Mouse (Mus musculus) heart, embryonic 13.5 days (tissue): ENCODE measurements around the gene Stk31. TPM values are rescaled to one million over a fixed set of nuclear protein-coding genes. Genes with fewer than 3 reads are reported as not detected.
"Not testable (repeated sequence)": the region's sequence is repeated elsewhere in the genome, so short reads cannot be mapped to it uniquely, and the experiment has no call there.

Experiments
- ATAC-seq: fragments of 200-750 bp; cut with Nextera tagmentation; 2 replicates; pipeline ENCODE4 v1.8.0; 2017; ENCODE audit warnings: moderate TSS enrichment; ENCODE audit not compliant: insufficient number of reproducible peaks, low FRiP score, low TSS enrichment; ENCODE audit errors: extremely low read depth
- H3K27ac ChIP-seq: fragments of 300-500 bp; sonication (generic); replicated peaks from 2 replicates; pipeline ENCODE4 v1.5.1; 2015; ENCODE audit warnings: moderate library complexity, mild to moderate bottlenecking, inconsistent platforms
- H3K27me3 ChIP-seq: fragments of 300-500 bp; sonication (generic); replicated peaks from 2 replicates; pipeline ENCODE4 v1.6.1; 2015; ENCODE audit warnings: mild to moderate bottlenecking, inconsistent platforms
- H3K36me3 ChIP-seq: fragments of 300-500 bp; sonication (generic); 2 replicates; pipeline ENCODE4 v1.6.1; 2015; ENCODE audit warnings: mild to moderate bottlenecking, inconsistent platforms
- H3K4me1 ChIP-seq: fragments of 300-500 bp; sonication (generic); 2 replicates; pipeline ENCODE4 v1.6.1; 2015; ENCODE audit warnings: inconsistent platforms
- H3K4me2 ChIP-seq: fragments of 300-500 bp; sonication (generic); 2 replicates; pipeline ENCODE4 v1.6.1; 2015; ENCODE audit warnings: inconsistent platforms, mild to moderate bottlenecking, moderate library complexity
- H3K4me3 ChIP-seq: fragments of 300-500 bp; sonication (generic); 2 replicates; pipeline ENCODE4 v1.5.1; 2015; ENCODE audit warnings: moderate library complexity, mild to moderate bottlenecking, inconsistent platforms
- H3K9ac ChIP-seq: fragments of 300-500 bp; sonication (generic); 2 replicates; pipeline ENCODE4 v1.6.1; 2015; ENCODE audit warnings: inconsistent platforms, mild to moderate bottlenecking, moderate library complexity
- H3K9me3 ChIP-seq: fragments of 300-500 bp; sonication (generic); 2 replicates; pipeline ENCODE4 v1.6.1; 2016; ENCODE audit warnings: inconsistent platforms
- WGBS: fragments of 180-500 bp; shearing (Covaris S2); methylation state at CpG from one replicate; pipeline ENCODE4 v1.1.7; 2015; ENCODE audit warnings: mixed read lengths; 5-methylcytosine and 5-hydroxymethylcytosine counted together
- polyA plus RNA-seq: library from polyadenylated mRNA; unstranded; fragments of >200 nt; fragmentation: Nextera tagmentation; extraction: Ambion mirVana; gene quantifications from 2 replicates; pipeline ENCODE4 v1.2.1, GENCODE M21; 2015

Stk31 gene
- polyA plus RNA-seq, 1 experiment from 2014 or later = 0.05 TPM

DNA sequence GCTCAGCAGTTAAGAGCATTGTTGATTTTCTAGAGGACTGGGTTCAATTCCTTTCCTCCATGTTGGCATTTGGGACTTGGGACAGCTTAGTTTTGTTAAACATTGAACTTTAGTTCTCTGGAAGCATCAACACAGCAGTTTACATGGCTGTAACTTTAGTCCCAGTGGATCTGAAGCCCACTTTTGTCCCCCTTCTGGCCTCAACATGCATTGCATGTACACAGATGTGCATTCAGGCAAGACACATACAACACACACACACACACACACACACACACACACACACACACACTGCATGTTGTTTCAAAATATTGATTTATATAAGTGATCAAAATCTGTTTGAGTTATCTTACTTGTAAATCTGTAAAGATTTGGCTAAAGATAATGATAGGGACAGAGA, 2.1 kb downstream of the Stk31 start:
- no peaks in the 10 kb centered on the region for H3K9me3 ChIP-seq
- no peak overlapping the region for H3K4me3 ChIP-seq
- ATAC-seq = no peak
- H3K27ac ChIP-seq = no peak overlapping the region
- no peak overlapping the region for H3K4me2 ChIP-seq
- H3K36me3 ChIP-seq = no peaks in the 10 kb centered on the region
- no peaks in the 10 kb centered on the region for H3K27me3 ChIP-seq
- H3K4me1 ChIP-seq = no peaks in the 10 kb centered on the region
- no peak overlapping the region for H3K9ac ChIP-seq

DNA sequence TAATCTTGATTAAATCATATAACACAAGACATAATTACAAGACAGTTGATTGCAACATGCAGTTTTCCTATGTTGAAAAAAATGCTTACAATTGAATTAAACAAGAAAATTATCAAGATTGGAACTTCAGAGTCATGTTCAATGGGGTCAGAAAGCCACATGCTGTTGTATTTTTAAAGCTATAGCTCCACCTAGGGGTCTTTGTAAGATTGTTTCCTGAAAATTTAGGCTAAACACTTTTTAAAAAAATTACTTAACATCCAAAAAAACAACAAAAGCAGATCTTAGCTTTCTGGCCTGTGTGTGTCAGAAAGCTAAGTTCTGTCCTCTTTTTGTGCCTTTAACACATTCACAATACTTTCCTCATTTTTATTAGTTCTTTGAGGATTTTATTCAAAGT, 3.0 kb downstream of the Stk31 start:
- H3K4me2 ChIP-seq = no peak overlapping the region
- no peaks in the 10 kb centered on the region for H3K9me3 ChIP-seq
- no peak overlapping the region for H3K4me3 ChIP-seq
- H3K36me3 ChIP-seq = no peaks in the 10 kb centered on the region
- H3K9ac ChIP-seq = no peak overlapping the region
- ATAC-seq = no peak
- no peaks in the 10 kb centered on the region for H3K27me3 ChIP-seq
- H3K27ac ChIP-seq = no peak overlapping the region
- H3K4me1 ChIP-seq = no peaks in the 10 kb centered on the region

DNA sequence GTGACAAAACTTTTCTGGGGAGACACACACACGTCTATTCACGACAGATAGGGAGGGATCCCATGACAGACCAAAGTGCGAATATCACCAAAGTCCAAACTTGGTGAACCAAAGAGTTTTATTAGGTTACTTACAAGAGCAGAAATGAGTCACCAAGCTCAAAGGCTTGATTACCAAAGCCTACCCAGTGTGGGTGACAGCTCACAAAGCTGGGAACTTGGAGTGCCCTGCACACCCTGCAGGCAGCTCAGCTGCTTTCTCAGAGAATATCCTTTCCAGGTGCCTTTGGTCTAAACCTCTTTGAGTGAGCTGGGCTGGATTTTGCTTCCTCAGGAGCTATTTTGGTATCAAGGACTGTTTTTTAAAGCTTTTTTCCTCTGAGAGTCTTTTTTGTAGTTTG, 15.4 kb downstream of the Stk31 start:
- no peaks in the 10 kb centered on the region for H3K9me3 ChIP-seq
- H3K9ac ChIP-seq = no peak overlapping the region
- no peak for ATAC-seq
- H3K4me2 ChIP-seq = no peak overlapping the region
- no peak overlapping the region for H3K4me3 ChIP-seq
- H3K4me1 ChIP-seq = no peaks in the 10 kb centered on the region
- no peaks in the 10 kb centered on the region for H3K36me3 ChIP-seq
- H3K27me3 ChIP-seq = no peaks in the 10 kb centered on the region
- WGBS = 73% methylated on average over 3 of the region's 3 CpGs
- no peak overlapping the region for H3K27ac ChIP-seq

DNA sequence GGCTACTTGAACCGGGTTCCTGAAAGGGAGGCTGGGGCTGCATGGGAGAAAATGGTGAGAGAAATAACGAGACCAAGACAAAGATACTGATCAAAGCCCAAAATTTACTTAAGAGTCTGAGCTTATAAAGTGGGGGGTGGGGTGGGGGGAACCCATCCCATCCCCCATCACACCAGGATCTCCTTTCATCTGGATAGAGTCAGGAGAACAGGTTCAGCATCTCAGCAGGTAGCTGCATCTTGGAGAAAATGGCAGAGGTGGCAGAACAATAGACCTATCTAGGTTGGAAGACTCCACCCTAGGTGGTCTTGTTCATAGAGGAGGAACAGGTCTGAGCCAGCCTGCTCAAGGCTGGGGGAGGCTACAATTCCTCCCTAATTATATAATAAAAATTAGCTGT, 17.6 kb downstream of the Stk31 start:
- H3K9me3 ChIP-seq, ATAC-seq, H3K4me1 ChIP-seq, H3K27ac ChIP-seq, H3K27me3 ChIP-seq, H3K9ac ChIP-seq, H3K4me3 ChIP-seq, H3K4me2 ChIP-seq, H3K36me3 ChIP-seq: not testable (repeated sequence)
- 66% methylated on average over 2 of the region's 2 CpGs for whole genome bisulfite sequencing

DNA sequence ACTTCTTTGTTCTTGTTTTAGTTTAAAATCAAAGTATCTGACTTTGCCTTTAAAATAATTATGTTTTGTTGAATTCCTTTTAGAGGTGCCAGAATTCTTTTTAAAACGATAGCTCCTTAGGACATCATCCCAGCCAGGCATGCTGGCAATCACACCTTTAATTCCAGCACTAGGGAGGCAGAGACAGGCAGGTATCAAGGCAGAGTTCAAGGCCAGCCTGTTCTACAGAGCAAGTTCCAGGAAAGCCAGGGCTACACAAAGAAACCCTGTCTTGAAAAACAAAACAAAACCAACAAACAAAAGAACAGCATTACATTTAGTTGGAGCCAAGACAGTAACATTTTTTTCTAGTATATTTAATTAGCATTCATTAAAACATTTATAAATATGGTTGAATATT, 20.6 kb downstream of the Stk31 start:
- no peaks in the 10 kb centered on the region for H3K9me3 ChIP-seq
- 74% methylated on average over 1 of the region's 1 CpGs for WGBS
- no peaks in the 10 kb centered on the region for H3K27me3 ChIP-seq
- no peak overlapping the region for H3K27ac ChIP-seq
- H3K4me1 ChIP-seq = no peaks in the 10 kb centered on the region
- no peak overlapping the region for H3K4me3 ChIP-seq
- H3K36me3 ChIP-seq = no peaks in the 10 kb centered on the region
- ATAC-seq = no peak
- H3K4me2 ChIP-seq = no peak overlapping the region
- H3K9ac ChIP-seq = no peak overlapping the region

DNA sequence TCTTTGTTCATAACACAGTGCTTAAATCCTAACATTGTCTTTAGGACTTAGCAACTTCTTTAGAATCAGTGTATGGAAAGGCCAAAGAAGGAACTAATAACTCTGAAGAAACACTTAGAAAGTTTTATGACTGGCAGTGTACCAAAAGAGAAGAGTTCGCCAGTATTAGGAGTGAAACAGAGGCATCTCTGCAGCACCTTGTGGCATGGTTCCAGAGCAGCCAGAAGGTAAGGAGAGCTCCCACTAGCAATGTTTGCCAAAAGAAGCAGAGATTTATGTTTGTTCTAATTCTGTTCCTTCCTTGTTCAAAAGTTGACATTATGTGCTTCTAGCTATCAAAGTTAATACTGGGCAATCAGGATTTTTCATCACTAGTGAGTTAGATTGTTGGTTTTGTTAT, 41.9 kb downstream of the Stk31 start:
- no peaks in the 10 kb centered on the region for H3K27me3 ChIP-seq
- no peak for ATAC-seq
- H3K4me2 ChIP-seq = no peak overlapping the region
- H3K9me3 ChIP-seq = no peaks in the 10 kb centered on the region
- H3K4me3 ChIP-seq = no peak overlapping the region
- 63% methylated on average over 1 of the region's 1 CpGs for WGBS
- no peaks in the 10 kb centered on the region for H3K36me3 ChIP-seq
- H3K27ac ChIP-seq = no peak overlapping the region
- no peak overlapping the region for H3K9ac ChIP-seq
- H3K4me1 ChIP-seq = no peaks in the 10 kb centered on the region

DNA sequence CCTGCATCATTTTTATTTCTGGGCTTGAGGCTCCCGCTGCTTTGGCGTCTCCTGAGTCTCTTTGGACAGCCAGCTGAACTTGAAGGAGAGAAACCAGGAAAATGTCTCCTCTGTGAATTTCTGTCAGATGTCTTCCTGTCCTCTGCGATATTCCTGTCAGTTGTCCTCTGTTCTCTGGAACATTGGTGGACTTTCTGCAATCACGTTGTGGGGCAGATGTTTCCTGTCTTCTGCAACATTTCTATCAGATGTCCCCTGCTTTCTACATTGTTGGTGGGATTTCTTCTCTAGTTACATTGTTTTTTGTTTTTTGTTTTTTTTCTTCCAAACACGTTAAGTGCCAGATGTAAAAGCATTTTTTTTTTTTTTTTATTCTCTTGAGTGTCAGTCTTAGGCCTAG, 62.7 kb downstream of the Stk31 start:
- WGBS = 53% methylated on average over 5 of the region's 5 CpGs
- ATAC-seq = no peak
- Histone ChIP-seq H3K4me3 (no peak overlapping the region), H3K36me3 (no peaks in the 10 kb centered on the region), H3K9ac (no peak overlapping the region), H3K4me2 (no peak overlapping the region), H3K27ac (no peak overlapping the region), H3K4me1 (no peaks in the 10 kb centered on the region), H3K9me3 (no peaks in the 10 kb centered on the region), H3K27me3 (no peaks in the 10 kb centered on the region)

DNA sequence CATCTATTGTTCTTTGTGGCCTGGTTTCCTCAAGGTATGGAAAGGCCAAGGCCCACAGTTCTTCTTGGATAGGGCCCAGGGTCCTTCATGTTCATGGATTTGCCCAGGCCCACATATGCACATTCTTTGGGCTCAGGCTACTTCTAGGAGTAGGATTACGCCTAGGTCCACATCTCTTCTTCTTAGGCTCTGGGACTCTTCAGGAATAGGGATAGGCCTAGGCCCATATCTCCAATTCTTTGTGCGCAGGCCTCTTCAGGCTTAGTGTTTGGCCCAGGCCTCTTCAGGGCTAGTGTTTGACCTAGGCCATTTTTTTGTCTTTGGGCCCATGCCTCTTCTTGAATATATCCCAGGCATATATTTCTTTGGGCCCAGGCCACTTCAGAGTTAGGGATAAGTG, 87.8 kb downstream of the Stk31 start:
- WGBS = 89% methylated on average over 2 of the region's 2 CpGs
- ATAC-seq = no peak
- no peak overlapping the region for H3K27ac ChIP-seq
- no peak overlapping the region for H3K4me3 ChIP-seq
- no peak overlapping the region for H3K4me2 ChIP-seq
- H3K9ac ChIP-seq = no peak overlapping the region
- H3K27me3 ChIP-seq = no peaks in the 10 kb centered on the region
- peaks cover 18% of the 10 kb centered on the region for H3K9me3 ChIP-seq
- no peaks in the 10 kb centered on the region for H3K4me1 ChIP-seq
- H3K36me3 ChIP-seq = no peaks in the 10 kb centered on the region

DNA sequence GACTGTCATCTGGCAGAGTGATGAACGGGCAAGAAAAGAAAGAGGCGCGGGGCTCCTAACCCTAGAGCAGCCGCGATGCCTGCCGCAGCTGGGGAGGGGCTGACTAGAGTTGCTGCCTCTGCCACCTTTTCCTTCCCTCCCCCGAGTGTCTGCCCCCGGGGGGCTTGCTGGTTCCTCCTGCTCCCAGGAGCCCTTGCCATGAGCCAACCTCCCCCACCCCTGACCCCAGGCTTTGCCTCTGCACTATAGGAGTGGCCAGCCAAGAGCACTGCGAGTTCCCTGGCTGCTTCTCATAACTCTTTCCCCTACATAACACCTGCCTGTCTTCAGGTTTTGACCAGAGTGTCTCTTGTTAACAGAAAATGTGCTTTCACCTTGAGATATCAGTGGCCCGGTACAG, 96.1 kb downstream of the Stk31 start:
- Histone ChIP-seq H3K27ac (no peak overlapping the region), H3K9me3 (0 out of 2 replicates have a peak, but pooled peaks cover 3% of the 10 kb centered on the region), H3K36me3 (no peaks in the 10 kb centered on the region), H3K27me3 (0 out of 2 replicates have a peak, but pooled peaks cover 3% of the 10 kb centered on the region), H3K9ac (no peak overlapping the region), H3K4me2 (no peak overlapping the region), H3K4me1 (no peaks in the 10 kb centered on the region), H3K4me3 (no peak overlapping the region)
- ATAC-seq = no peak
- WGBS = 82% methylated on average over 10 of the region's 10 CpGs

DNA sequence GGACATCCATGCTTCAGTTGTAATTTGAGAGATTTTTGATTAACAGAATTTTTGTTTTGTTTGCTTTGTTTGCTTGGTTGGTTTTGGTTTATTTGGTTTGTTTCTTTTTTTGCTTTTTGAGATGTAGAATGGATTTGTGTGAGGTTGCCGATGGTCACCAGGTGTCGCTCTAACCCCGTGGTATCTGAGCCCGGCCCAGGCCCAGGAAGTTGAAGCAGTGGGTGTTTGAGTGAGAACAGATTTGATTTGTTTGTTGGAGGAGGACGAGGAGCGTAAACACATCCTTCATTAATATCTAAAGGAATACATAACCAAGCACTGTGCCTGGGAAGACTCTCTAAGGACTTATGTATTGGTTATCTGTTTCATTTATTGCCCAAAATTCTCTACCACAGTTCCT, 123.6 kb downstream of the Stk31 start:
- Histone ChIP-seq H3K4me2 (no peak overlapping the region), H3K27ac (no peak overlapping the region), H3K9me3 (no peaks in the 10 kb centered on the region), H3K9ac (no peak overlapping the region), H3K4me3 (no peak overlapping the region), H3K36me3 (no peaks in the 10 kb centered on the region), H3K27me3 (peaks cover 11% of the 10 kb centered on the region), H3K4me1 (no peaks in the 10 kb centered on the region)
- 4% methylated on average over 6 of the region's 6 CpGs for WGBS
- no peak for ATAC-seq

Other genes with a start within 250 kb of the Stk31 start
- 39.2 and 44.0 TPM in 2 replicates for gene Igf2bp3, start 180.6 kb upstream of the Stk31 start, polyA plus RNA-seq
- gene Tra2a, start 131.6 kb upstream of the Stk31 start, polyA plus RNA-seq = 57.7 and 67.6 TPM in 2 replicates
- gene Ccdc126, start 76.3 kb upstream of the Stk31 start, polyA plus RNA-seq = 8.0 and 8.3 TPM in 2 replicates
- 3.5 and 4.1 TPM in 2 replicates for gene Fam221a, start 27.9 kb upstream of the Stk31 start, polyA plus RNA-seq